Mouse (Mus musculus) cerebellum, adult 11-12 months (tissue): ENCODE measurements around the gene Gm21885.

Experiments
- DNase-seq: peaks from one replicate; pipeline ENCODE4 v3.0.0; 2022

The Gm21885 gene

GRCm38 (mm10) chr11:94269906-94270305, 11.8 kb upstream of the Gm21885 start:
- DNase-seq = no peak

- DNase-seq = no peak
Observed at GRCm38 (mm10) chr11:94271015-94271414, 10.7 kb upstream of the Gm21885 start.

GRCm38 (mm10) chr11:94272960-94273927, 8.4 kb upstream of the Gm21885 start:
- DNase-seq = no peak

DNA sequence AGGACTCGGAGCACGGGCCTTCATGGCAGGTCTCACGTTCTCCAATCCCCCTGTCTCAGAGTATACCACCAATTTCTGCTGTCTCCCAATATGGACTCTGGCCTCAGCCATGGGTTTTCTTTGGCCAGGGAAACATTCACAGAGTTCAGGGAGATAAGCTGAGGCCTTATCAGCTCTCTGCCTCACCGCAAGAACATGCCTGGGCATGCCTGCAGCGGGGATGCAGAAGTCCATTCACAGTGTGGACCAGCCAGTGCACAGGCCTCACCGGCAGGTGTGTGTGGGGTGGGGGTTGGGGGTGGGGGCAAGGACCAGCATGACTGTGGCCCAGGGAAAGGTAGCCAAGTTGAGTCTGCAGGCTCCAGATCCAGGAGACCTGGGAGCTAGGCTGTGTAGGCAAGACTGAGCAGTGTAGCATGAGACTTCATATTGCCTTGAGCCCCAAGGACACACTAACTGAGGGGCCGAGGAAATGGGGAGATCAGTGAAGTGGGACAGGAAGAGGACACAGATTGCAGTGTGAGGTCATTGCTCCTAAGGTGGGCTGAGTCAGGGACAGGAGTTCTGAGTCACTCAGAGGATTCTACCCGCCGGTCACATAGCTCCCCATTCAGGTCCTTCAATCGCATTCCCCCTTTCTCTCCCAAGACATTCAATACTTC, 7.3 kb upstream of the Gm21885 start:
- DNase-seq = no peak

GRCm38 (mm10) chr11:94275226-94275625, 6.4 kb upstream of the Gm21885 start:
- DNase-seq = no peak

- no peak for DNase-seq
Observed at GRCm38 (mm10) chr11:94275686-94276085, 6.0 kb upstream of the Gm21885 start.

- peak; percentile 94 for DNase-seq
Observed at GRCm38 (mm10) chr11:94276869-94277337, 4.8 kb upstream of the Gm21885 start.

DNA sequence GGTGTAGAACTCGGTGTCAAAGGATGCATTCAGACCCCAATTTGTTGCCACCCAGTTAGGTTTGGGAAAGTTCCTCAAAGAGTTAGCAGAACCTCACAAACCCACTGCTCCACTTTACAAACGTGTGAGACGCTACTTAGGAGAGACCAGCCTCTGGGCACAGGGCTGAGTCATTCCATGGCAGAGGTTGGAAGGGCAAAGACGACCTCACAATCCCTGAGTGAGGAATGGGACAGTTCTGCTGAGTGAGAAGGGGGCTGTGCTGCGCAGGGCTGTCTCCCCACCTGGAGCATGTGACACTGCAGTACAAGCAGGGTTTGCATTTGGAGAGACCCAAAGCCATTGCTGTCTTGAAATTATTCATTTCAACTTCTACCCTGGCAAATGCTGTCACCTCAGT, 618 bp downstream of the Gm21885 start:
- no peak for DNase-seq

DNA sequence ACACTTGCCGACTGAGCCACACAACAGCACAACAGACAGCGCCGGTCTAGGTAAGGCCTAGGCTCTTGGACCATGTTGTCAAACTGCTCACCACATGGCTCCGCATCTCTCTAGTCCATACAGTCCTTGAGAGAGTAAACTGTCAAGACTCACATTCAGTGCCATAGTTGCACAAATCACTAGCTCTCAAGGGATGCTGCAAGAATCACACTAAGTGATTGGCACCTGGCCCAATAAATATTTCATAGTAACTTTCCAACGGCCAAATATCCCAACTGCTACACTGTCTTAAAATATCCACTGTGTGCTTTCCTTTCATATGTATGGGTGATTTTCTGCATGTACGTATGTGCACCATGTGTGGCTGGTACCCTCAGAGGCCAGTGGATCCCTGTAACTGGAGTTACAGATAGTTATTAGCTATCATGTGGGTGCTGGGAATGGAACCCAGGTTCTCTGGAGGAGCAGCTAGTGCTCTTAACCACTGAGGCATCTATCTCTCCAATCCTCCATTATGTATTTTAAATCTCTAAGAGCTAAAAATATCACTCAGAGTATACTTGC, 1.9 kb downstream of the Gm21885 start:
- no peak for DNase-seq

- DNase-seq = no peak
Observed at GRCm38 (mm10) chr11:94285886-94286574, 4.4 kb downstream of the Gm21885 start.

DNA sequence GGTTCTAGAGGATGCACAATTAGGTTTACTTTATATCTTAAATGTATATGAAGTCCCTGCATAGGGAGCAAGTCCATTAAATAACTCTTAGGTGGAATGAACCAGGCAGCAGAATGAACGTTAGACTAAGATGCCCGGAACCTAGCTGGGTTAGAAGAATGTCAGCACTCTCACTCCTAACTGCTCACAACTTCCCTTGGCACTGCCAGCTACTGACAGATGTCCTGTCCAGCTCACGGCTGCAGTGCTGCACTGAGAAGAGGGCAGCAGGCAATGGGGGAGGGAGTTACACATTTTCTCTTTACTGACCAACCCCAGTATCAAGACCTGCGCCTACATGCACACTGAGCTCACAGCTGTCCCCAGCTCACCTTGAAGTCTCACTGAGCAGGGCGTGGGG, 5.4 kb downstream of the Gm21885 start:
- no peak for DNase-seq

GRCm38 (mm10) chr11:94290062-94290740, 8.5 kb downstream of the Gm21885 start:
- no peak for DNase-seq

DNA sequence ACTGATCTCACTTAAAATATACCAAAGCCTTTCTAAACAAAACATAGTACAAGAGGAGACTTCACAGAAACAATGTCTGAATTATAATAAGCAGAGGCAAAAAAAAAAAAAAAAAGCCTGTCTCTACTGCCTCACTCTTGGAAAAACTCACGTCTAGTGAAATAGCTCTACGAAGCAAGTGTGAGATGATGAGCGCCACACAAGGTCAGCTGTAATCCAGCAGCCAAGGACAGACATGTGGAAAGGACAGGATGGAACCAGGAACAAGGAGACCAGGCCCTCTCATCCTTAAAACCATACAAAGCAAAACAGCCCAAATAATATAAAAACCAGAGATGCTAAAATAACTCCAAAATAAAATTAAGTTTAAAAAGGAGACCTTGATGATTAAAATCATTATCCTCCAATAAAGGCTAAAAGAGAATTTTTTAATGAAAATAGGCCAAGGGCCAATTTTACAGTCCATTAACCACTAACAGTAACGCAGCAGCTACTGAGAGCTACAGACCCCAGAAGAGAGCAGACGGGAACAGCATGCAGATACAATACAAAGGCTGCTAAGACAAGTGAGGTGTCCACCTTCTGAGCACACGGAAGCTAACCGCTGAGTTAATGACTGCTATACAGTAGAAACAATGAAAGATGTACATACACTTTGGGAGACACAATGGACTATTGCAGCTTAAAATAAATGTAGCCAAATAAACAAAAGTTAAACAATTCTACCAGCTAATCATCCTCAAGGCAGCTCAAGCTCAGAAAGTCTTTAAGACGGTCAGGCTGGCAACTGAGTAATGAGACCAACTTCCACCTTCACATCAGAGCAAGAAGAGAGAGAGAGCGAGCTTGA, 13.5 kb downstream of the Gm21885 start:
- no peak for DNase-seq

- DNase-seq = no peak
Observed at GRCm38 (mm10) chr11:94312733-94313132, 31.1 kb downstream of the Gm21885 start.

GRCm38 (mm10) chr11:94314098-94314652, 32.5 kb downstream of the Gm21885 start:
- no peak for DNase-seq

DNA sequence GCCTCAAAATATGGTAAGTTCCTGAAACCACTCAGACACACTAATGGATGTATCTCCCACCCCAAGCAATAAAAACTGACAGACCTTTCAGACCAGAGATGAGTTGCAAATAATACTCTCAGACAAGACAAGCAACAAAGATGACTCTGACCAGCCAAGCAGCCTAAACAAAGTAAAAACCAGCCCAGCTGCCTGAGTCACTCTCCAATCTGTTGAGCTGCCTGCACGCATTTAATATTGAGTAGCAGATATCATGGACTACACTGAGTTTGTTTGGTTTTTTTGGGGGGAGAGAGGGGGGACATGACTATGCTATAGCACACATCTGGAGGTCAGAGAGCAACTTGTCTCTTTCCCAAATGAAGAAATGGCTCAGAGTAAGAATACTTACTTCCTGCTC, 33.6 kb downstream of the Gm21885 start:
- DNase-seq = no peak

DNA sequence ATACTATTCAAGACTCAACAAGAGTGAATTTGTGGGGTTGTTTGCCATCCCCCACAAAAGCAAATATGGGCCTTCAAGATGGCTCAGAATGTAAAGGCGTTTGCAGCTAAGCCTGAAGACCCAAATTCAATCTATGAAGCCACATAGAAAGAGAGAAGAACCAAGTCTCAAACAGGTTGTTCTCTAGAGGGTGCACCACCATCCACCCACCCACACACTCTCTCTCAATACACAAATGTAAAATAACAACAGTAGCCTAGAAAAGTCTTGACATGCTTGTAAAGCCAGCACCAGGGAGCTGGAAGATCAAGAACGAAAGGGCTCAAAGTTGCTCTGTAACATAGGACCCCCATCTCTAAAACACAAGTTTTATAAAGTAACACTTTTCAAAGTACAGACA, 34.9 kb downstream of the Gm21885 start:
- DNase-seq = no peak

GRCm38 (mm10) chr11:94317014-94317413, 35.3 kb downstream of the Gm21885 start:
- no peak for DNase-seq

DNA sequence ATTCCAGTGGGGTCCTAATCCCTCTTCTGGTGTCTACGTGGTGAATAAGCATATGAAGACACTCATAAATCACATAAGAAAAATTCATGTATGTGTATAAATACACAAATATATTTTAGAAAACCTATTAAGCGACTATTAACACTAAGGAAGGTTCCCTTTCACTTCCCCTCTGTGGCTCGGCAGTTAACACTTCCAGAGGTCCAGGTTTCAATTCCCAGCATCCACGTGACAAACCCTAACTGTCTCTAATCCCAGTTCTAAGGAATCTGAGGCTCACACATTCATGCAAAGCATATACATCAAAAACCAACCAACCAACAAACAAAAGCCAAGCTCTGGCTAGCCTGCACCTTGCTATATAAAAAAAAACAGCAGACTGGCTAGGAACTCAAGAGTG, 35.8 kb downstream of the Gm21885 start:
- DNase-seq = no peak

DNA sequence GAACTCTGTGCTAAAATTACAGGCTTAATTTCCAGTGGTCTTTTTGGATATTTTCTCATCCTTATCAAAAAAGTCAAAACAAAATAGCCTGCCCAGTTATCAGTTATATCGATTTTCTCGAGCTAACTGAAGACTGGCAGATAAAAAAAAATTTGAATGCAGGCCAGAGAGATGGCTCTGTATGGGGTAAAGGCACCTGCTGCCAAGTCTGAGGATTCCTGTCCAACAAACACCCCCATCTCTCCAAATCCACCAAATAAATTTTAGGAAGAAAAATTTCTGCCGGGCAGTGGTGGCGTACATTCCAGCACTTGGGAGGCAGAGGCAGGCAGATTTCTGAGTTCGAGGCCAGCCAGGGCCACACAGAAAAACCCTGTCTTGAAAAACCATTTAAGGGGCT, 36.4 kb downstream of the Gm21885 start:
- no peak for DNase-seq
